In genomic region chrX:167353617-167354016, GRCm38 (mm10) we compare ENCODE assay signal across 24 mouse cellular contexts. TPM values are rescaled to one million over a fixed set of nuclear protein-coding genes. Genes with fewer than 3 reads are reported as not detected.
DNase-seq lines count a peak whose midpoint lies in the region; ATAC-seq and TF ChIP-seq lines count a peak whose summit lies in the region.
"Had no signal": no experiment of that assay in that cellular context is flagged by ENCODE, and none has a peak within 500 bp of the region (broad histone marks: within the 10 kb centered on the region; RNA-seq: fewer than 3 reads in every experiment).

No protein-coding gene starts in this region.

- DNase-seq in 416B (ENCODE audit: low read depth), result peak; percentile 36
- DNase-seq in urinary bladder, postnatal 14 days (ENCODE audit: low spot score), result no peak
- no peak for DNase-seq in left cerebral cortex, postnatal 14 days (ENCODE audit: low spot score in 2 of 2)
- DNase-seq in cerebellum, postnatal 10 days, result no peak
- DNase-seq: adrenal gland, adult 8-10 months; adrenal gland, postnatal 25 days; cerebellum, adult 11 months; cerebellum, adult 2 months; cerebellum, postnatal 14 days; forebrain, postnatal 0 days; gastrocnemius, adult 2 months; gastrocnemius, postnatal 14 days; heart, postnatal 36 days had no signal

- H3K4me1 ChIP-seq in bone marrow macrophage, adult 2 months (ENCODE audit: control insufficient read depth, insufficient read depth, low read length), result peaks cover 21% of the 10 kb centered on the region
- H3K4me1 ChIP-seq: embryonic facial prominence, embryonic 12.5 days; embryonic facial prominence, embryonic 15.5 days; hindbrain, embryonic 10.5 days; hindbrain, embryonic 13.5 days; intestine, embryonic 15.5 days had no signal

- peak; percentile 87 for ATAC-seq in monocyte, adult 5-6 weeks (replicated peaks; ENCODE audit: insufficient number of reproducible peaks, low FRiP score, low TSS enrichment, poor library complexity, severe bottlenecking)
- ATAC-seq: activated CD4-positive, CD25-positive, alpha-beta regulatory T cell, adult 4 months; forebrain, embryonic 14.5 days; forebrain, postnatal 0 days; hindbrain, embryonic 16.5 days; intestine, embryonic 15.5 days had no signal

- TF ChIP-seq CTCF in bone marrow macrophage, adult 2 months (IDR thresholded peaks at IDR 0.05; ENCODE audit: low read depth, low read length), result no peak

- intact Hi-C loops in left cerebral cortex, postnatal 14 days (cut with DNase I), result no loop called here

- peak overlapping the region; percentile 90 for H3K27ac ChIP-seq in bone marrow macrophage, adult 2 months (ENCODE audit: insufficient read depth, low read depth, low read length)
- H3K27ac ChIP-seq in macrophage, result peak overlapping the region; percentile 74
- H3K27ac ChIP-seq: embryonic facial prominence, embryonic 12.5 days; embryonic facial prominence, embryonic 15.5 days; gastrocnemius, adult 2 months; hindbrain, embryonic 10.5 days; hindbrain, embryonic 13.5 days; intestine, embryonic 15.5 days had no signal

- H3K36me3 ChIP-seq in macrophage (ENCODE audit: inconsistent target), result no peaks in the 10 kb centered on the region
- H3K36me3 ChIP-seq: embryonic facial prominence, embryonic 12.5 days; hindbrain, embryonic 10.5 days; hindbrain, embryonic 13.5 days; intestine, embryonic 15.5 days had no signal

- H3K79me2 ChIP-seq in macrophage (ENCODE audit: inconsistent target), result no peaks in the 10 kb centered on the region

- H3K4me3 ChIP-seq in bone marrow macrophage, adult 2 months (ENCODE audit: insufficient read depth, low read length), result no peak overlapping the region
- H3K4me3 ChIP-seq in macrophage (ENCODE audit: inconsistent target), result no peak overlapping the region
- H3K4me3 ChIP-seq: embryonic facial prominence, embryonic 12.5 days; embryonic facial prominence, embryonic 15.5 days; gastrocnemius, adult 2 months; hindbrain, embryonic 10.5 days; hindbrain, embryonic 13.5 days; intestine, embryonic 15.5 days had no signal

- WGBS in macrophage (ENCODE audit: missing documents), result 50% methylated on average over 2 of the region's 2 CpGs

- TF ChIP-seq POLR2A in bone marrow macrophage, adult 2 months (IDR thresholded peaks at IDR 0.05; ENCODE audit: borderline replicate concordance, low read depth, low read length), result no peak

RNA-seq across cellular contexts. Expression of gene Tlr7, which starts 23.3 kb away (rescaled TPM):
- 301 and 340 TPM in 2 replicates for polyA plus RNA-seq in bone marrow macrophage, adult 2 months (2012; ENCODE audit: insufficient read depth, insufficient read length, missing spikeins)
- total RNA-seq in macrophage (2018; cell fraction: chromatin; rRNA removed), result 100 to 1,000 TPM in 17 of 26 experiments, 10 to 100 TPM in 9; 41.0 to 220 (median 109) TPM
- 100 to 1,000 TPM; 183 to 319 (median 254) TPM for total RNA-seq in macrophage (2018; cell fraction: cytosol; rRNA removed)
- total RNA-seq in macrophage (2018; cell fraction: nucleus; rRNA removed), result 100 to 1,000 TPM; 121 to 443 (median 275) TPM
- polyA plus RNA-seq in macrophage (2018), result 111 to 271 TPM (median 167 TPM) in 3 replicates
- 116 to 144 TPM (median 135 TPM) in 3 replicates for total RNA-seq in monocyte, adult 5-6 weeks (2017)
- total RNA-seq in left cerebral cortex, postnatal 14 days (2021), result 1 to 10 TPM; 3.0 to 4.3 TPM

RNA-seq across cellular contexts. Expression of gene Prps2, which starts 28.9 kb away (rescaled TPM):
- 18.7 and 18.8 TPM in 2 replicates for polyA plus RNA-seq in bone marrow macrophage, adult 2 months (2012; ENCODE audit: insufficient read depth, insufficient read length, missing spikeins)
- total RNA-seq in macrophage (2018; cell fraction: chromatin; rRNA removed), result 10 to 100 TPM in 2 of 26 experiments, 1 to 10 TPM in 21, under 1 TPM in 3; 0.34 to 15.8 (median 2.8) TPM
- 10 to 100 TPM; 16.8 to 80.9 (median 40.2) TPM for total RNA-seq in macrophage (2018; cell fraction: cytosol; rRNA removed)
- total RNA-seq in macrophage (2018; cell fraction: nucleus; rRNA removed), result 10 to 100 TPM in 17 of 26 experiments, 1 to 10 TPM in 9; 3.6 to 38.4 (median 12.4) TPM
- 35.4 to 46.1 TPM (median 44.4 TPM) in 3 replicates for polyA plus RNA-seq in macrophage (2018)
- 18.4 to 30.6 TPM (median 19.4 TPM) in 3 replicates for total RNA-seq in monocyte, adult 5-6 weeks (2017)
- total RNA-seq in left cerebral cortex, postnatal 14 days (2021), result 10 to 100 TPM; 23.1 to 27.6 TPM

Comparison
In these comparisons a context has a peak if more than half of its experiments do, and no peak if none do; other contexts are left out.
1. RNA of gene Tlr7, which starts 23.3 kb away (total RNA-seq): 116 to 144 TPM in monocyte, adult 5-6 weeks; 3.0 to 4.3 TPM in left cerebral cortex, postnatal 14 days; every median in the first group is over 10 times any median in the second.